ENCODE assay signal across 22 mouse cellular contexts in genomic region chrX:169450159-169450558, GRCm38 (mm10).
DNase-seq lines count a peak whose midpoint lies in the region; ATAC-seq and TF ChIP-seq lines count a peak whose summit lies in the region.
"Had no signal": no experiment of that assay in that cellular context is flagged by ENCODE, and none has a peak within 500 bp of the region (broad histone marks: within the 10 kb centered on the region; RNA-seq: fewer than 3 reads in every experiment).

No protein-coding gene starts in this region.

- TF ChIP-seq CTCF in CH12.LX (conservative IDR thresholded peaks at IDR 0.05 in 1 of 2, IDR thresholded peaks at IDR 0.05 in 1 of 2; ENCODE audit: low read depth in 2 of 2, low read length in 2 of 2) = no peak

- no peaks in the 10 kb centered on the region for H3K36me3 ChIP-seq in CH12.LX (replicated peaks in 1 of 2; ENCODE audit: control insufficient read depth in 1 of 2, insufficient read depth in 1 of 2, low read length in 1 of 2)
- H3K36me3 ChIP-seq in splenic B cell, adult 2 months (ENCODE audit: control insufficient read depth, insufficient read depth, low read length, poor library complexity, severe bottlenecking) = no peaks in the 10 kb centered on the region
- H3K36me3 ChIP-seq: G1E had no signal

- H3K27ac ChIP-seq in CH12.LX (ENCODE audit: insufficient read depth, low read depth) = no peak overlapping the region

- no peak for TF ChIP-seq RAD21 in CH12.LX (IDR thresholded peaks at IDR 0.05; ENCODE audit: low read depth, low read length)

- DNase-seq in CH12.LX (ENCODE audit: extremely low read depth) (peak; percentile 59), ES-CJ7 (ENCODE audit: low read depth, low spot score) (peak; percentile 3)
- peak; percentile 17 for DNase-seq in splenic B cell, adult 2 months (ENCODE audit: low read depth, low spot score)
- DNase-seq in thymus, postnatal 14 days = no peak
- DNase-seq in ovary, adult 18-20 months (ENCODE audit: low spot score) = no peak
- DNase-seq: adrenal gland, adult 2 months; adrenal gland, adult 8-10 months; adrenal gland, postnatal 10 days; adrenal gland, postnatal 14 days; adrenal gland, postnatal 25 days; adrenal gland, postnatal 36 days; B cell, adult 2 months; cerebellum, adult 11 months; cerebellum, adult 11-12 months; cerebellum, adult 18-20 months; cerebellum, adult 2 months; cerebellum, adult 8-10 months; cerebellum, adult 9-10 months had no signal

- in situ Hi-C loops in CH12.LX (cut with MboI; ENCODE audit: low pct_ligation_motif_present, low pct_unique_long_range_greater_than_20kb, low sequenced_read_pairs) = no loop called here

- H3K9me3 ChIP-seq in CH12.LX (replicated peaks; ENCODE audit: low read length) = no peaks in the 10 kb centered on the region
- H3K9me3 ChIP-seq: G1E had no signal

- peaks cover 3 to 9% of the 10 kb centered on the region in 2 experiments; a peak in 1 of 4 replicates for H3K4me1 ChIP-seq in CH12.LX (ENCODE audit: control insufficient read depth in 1 of 2, insufficient read depth in 2 of 2)

- H3K79me2 ChIP-seq in CH12.LX (replicated peaks; ENCODE audit: control insufficient read depth, extremely low read depth, insufficient read depth, poor library complexity, severe bottlenecking) = no peaks in the 10 kb centered on the region

- no peak for TF ChIP-seq POLR2A in CH12.LX (IDR thresholded peaks at IDR 0.05; ENCODE audit: low read depth, low read length)

- H3K27me3 ChIP-seq in CH12.LX (replicated peaks) = no peaks in the 10 kb centered on the region
- no peaks in the 10 kb centered on the region for H3K27me3 ChIP-seq in splenic B cell, adult 2 months (ENCODE audit: control insufficient read depth, insufficient read depth, low read length, poor library complexity, severe bottlenecking)
- H3K27me3 ChIP-seq: Patski had no signal

- TF ChIP-seq EP300 in CH12.LX (IDR thresholded peaks at IDR 0.05; ENCODE audit: low read length) = peak; percentile 37

- no peak overlapping the region for H3K4me3 ChIP-seq in CH12.LX (replicated peaks in 1 of 3; ENCODE audit: low read depth in 2 of 3, low read length in 2 of 3, poor library complexity in 1 of 3)

- H3K4me2 ChIP-seq in CH12.LX (ENCODE audit: insufficient read depth, low read depth, poor library complexity, severe bottlenecking) = no peak overlapping the region

- dilution Hi-C loops in CH12.LX (cut with MboI; ENCODE audit: extremely low pct_ligation_motif_present, extremely low pct_unique_long_range_greater_than_20kb, low sequenced_read_pairs) = no loop called here

- no peak overlapping the region for H3K9ac ChIP-seq in CH12.LX (ENCODE audit: insufficient read depth, low read depth)

- ATAC-seq in activated CD4-positive, CD25-positive, alpha-beta regulatory T cell, adult 4 months = no peak
- ATAC-seq: CD4-positive, CD25-positive, alpha-beta regulatory T cell, adult 4 months; Patski had no signal

TF ChIP-seq in CH12.LX, 34 proteins besides CTCF, POLR2A, EP300 and RAD21:
- TF ChIP-seq JUND (conservative IDR thresholded peaks at IDR 0.05; ENCODE audit: low read depth, low read length) (no peak), IRF4 (IDR thresholded peaks at IDR 0.05; ENCODE audit: low read depth, low read length) (no peak), ZMIZ1 (IDR thresholded peaks at IDR 0.05; ENCODE audit: low read depth, low read length) (no peak), JUN (IDR thresholded peaks at IDR 0.05; ENCODE audit: insufficient read depth, low read depth, low read length) (no peak), MAZ (IDR thresholded peaks at IDR 0.05; ENCODE audit: low read depth, low read length) (no peak), CHD1 (IDR thresholded peaks at IDR 0.05; ENCODE audit: low read depth, low read length) (no peak), MAX (IDR thresholded peaks at IDR 0.05; ENCODE audit: low read length) (peak; percentile 79), MAFK (IDR thresholded peaks at IDR 0.05; ENCODE audit: insufficient replicate concordance, low read length) (no peak), ZNF384 (IDR thresholded peaks at IDR 0.05; ENCODE audit: low read depth, low read length) (peak; percentile 54), CHD2 (IDR thresholded peaks at IDR 0.05; ENCODE audit: low read length) (0 out of 2 replicates have a peak, but pooled peaks have one; percentile 12), BHLHE40 (IDR thresholded peaks at IDR 0.05; ENCODE audit: low read depth, low read length) (0 out of 2 replicates have a peak, but pooled peaks have one; percentile 15), TCF12 (IDR thresholded peaks at IDR 0.05; ENCODE audit: low read depth, low read length) (peak; percentile 23; the same call in 1 of the 2 replicates), MYC (IDR thresholded peaks at IDR 0.05; ENCODE audit: low read depth, low read length) (peak; percentile 70; the same call in 1 of the 2 replicates)

Comparison
In these comparisons a context has a peak if more than half of its experiments do, and no peak if none do; other contexts are left out.
1. DNase-seq: peak in CH12.LX (single experiment), ES-CJ7 (single experiment) and splenic B cell, adult 2 months (single experiment); none in thymus, postnatal 14 days (single experiment) and ovary, adult 18-20 months (single experiment).